Mouse (Mus musculus) megakaryocyte, embryonic 14.5 days (primary cell): ENCODE results near the gene P2rx5.

Experiments used
- FLI1 ChIP-seq: IDR thresholded peaks from 2 replicates; pipeline ENCODE4 v1.6.1; 2012; ENCODE audit warnings: low read length, inconsistent platforms, mixed read lengths
- GATA1 ChIP-seq: IDR thresholded peaks from 3 replicates; pipeline ENCODE4 v1.6.1; 2012; ENCODE audit warnings: mixed read lengths, low read length, inconsistent platforms, borderline replicate concordance

DNA sequence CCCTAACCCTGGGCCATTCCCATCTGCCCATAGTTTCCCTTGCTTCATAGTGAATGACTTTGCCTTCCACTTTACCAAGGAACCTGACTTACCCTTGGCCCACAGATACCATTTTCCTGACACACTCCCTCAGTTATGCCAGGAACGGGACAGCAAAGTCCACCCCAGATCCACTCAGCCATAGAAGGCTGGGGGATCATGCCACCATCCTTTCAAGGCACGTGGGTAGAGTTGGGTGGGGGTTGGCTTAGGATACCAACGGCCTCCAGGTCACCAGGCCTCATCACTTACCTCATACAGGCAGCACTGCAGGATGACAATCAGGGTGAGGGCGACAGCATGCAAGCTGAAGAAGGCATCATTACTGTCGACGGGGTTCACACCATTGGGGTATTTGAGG, 27.0 kb downstream of the P2rx5 start:
- TF ChIP-seq GATA1 (no peak), FLI1 (no peak)
